Mouse (Mus musculus): ENCODE results near the gene Relt. TPM values are rescaled to one million over a fixed set of nuclear protein-coding genes. Genes with fewer than 3 reads are reported as not detected.

Gene Relt
- polyA plus RNA-seq, 1 experiment: 12.4 TPM

DNA sequence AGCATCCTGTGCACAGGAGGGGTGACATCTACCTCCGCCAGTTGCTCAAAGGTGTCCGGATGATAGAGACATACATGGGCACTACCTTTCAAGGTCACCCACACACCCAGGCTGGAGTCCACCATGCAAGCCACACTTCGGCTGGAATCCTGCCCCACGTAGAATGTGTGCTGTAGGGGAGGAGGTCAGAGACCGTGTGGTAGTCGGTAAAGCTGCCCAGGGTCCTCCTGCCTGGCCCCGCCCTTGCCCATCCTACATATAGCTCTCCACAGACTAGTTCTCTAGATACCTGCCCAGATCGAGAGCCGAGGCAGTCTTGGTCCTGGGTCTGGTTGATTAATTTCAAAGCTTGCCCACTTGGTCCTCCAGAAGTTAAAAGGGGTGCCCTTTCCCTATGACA lies 13.5 kb upstream of the Relt start:
- no peak for DNase-seq (ENCODE audit: extremely low spot score in 1 of 2, low spot score in 1 of 2)

DNA sequence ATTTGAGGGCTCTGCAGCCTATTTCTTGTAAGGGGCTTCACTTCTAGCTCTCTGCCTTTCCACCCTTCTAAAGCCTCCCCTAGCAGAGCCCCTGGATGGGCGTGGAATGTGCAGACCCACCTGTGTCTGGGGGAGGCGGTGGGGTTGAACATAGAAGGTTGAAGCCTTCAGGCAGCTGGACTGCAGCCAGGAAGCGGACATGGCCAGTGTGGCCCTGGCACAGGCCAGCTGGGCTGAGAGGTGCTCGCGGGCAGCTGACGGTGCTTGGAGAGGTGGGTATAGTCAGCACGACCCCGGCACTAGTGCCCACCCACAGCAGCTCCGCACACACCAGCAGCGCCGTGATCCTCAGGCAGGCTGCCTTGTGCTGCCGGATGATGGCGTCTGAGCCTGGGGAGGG lies 13.0 kb upstream of the Relt start:
- no peak for DNase-seq (ENCODE audit: extremely low spot score in 1 of 2, low spot score in 1 of 2)

DNA sequence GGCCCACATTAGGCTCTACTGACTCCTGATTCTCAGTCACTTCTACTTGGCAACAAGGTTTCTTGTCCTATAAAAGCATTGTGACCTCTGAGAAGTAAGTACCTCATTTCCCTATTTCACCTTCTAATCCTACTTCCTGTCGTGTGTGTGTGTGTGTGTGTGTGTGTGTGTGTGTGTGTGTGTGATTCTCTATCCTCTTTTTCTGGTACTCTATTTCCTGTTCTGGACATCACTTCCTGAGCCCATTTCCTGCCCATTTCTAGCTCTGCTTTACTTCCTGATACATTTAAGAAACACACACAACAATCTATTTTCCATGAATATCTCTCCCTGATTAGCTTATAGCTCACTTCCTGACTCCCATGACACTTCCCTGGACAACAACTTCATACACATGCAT lies 12.6 kb upstream of the Relt start:
- no peak for DNase-seq (ENCODE audit: extremely low spot score in 1 of 2, low spot score in 1 of 2)

DNA sequence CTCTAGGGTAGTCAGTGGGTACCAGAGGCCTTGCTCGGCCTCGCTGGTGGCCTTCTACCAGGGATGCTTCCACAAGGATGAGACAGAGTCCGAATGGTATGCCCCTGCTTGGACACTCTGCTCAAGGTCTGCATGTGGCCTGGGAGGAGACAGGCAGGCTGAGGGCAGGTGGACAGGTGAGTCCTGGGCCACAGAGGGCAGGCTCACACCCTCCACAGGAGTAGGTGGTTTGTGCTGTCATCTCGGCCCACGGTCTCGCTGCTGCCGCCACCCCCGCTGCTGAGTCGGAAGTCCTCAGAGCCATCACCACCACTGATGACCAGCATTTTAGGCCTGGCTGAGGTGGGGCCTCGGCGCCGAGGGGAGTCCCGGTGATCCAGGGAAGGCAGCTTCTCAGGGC lies 10.0 kb upstream of the Relt start:
- no peak for DNase-seq (ENCODE audit: extremely low spot score in 1 of 2, low spot score in 1 of 2)

DNA sequence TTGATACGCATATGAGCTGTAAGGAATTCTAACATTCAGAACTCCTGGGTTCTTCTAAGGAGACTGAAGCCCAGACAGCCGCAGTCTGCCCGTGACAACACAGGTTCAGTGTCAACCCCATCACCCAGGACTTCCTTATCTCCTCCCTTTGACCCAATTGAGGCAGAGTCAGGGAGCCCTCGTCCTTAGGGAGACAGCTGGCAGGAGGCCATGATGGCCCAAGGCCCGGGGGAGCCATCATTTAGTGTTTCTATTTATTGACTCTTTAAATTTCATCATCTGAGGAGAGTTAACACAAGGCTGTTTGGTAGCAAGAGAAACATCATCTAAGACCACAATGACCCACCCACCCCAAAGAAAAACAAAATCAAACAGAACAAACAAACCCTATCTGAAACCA lies 8.6 kb upstream of the Relt start:
- DNase-seq (ENCODE audit: extremely low spot score in 1 of 2, low spot score in 1 of 2): no peak

DNA sequence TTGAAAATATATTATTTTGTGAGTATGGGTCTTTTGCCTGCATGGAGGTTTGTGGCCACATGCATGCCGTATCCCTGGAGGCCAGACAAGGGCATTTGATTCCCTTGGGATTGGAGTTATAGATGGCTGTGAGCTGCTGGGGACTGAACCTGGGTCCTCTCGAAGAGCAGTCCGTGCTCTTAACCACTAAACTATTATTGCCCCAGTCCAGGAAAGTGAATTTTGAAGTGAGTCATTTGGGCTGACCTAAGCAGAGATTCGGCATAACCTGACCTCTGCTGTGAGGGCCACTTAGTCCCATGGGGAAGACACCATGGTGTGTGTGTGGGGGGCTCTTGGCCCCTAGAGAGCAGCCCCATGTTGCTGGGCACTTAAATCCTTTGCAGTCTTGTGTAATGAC lies 8.1 kb upstream of the Relt start:
- DNase-seq (ENCODE audit: extremely low spot score in 1 of 2, low spot score in 1 of 2): no peak

DNA sequence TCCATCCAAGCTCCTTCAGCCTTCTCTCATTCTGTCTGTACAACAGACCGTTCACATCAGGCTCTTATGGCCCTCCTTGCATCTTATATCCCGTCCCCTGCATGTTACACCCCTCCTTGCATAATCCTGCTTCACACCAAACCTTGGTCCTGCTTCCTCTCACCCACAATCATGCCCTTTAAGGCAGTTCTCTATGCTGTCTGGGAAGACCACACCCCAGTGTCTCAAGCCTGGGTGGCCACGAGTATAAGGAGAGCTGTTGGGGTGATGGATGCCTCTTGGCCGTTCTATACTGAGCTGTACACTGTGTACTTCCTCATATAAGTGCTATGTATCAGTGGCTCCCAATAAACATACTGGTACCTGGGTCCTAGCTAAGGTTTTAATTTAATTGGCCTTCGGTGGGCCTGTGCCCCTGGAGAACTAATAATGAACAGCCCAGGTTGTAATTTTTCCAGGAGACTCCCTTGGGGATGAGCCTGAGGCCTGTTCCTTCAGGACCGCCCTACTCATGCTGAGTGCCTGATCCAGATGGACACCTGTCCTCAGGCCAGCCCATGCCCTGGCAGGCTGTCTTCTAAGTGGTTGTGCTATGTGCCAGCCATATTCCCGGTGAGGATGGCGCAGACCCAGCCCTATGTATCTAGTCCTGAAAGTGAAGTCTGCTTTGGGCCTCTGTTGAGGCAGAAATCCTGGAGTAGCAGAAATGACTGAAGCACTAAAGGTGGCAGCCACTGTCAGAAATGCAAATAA lies 6.8 kb upstream of the Relt start:
- DNase-seq (ENCODE audit: extremely low spot score in 1 of 2, low spot score in 1 of 2): no peak

DNA sequence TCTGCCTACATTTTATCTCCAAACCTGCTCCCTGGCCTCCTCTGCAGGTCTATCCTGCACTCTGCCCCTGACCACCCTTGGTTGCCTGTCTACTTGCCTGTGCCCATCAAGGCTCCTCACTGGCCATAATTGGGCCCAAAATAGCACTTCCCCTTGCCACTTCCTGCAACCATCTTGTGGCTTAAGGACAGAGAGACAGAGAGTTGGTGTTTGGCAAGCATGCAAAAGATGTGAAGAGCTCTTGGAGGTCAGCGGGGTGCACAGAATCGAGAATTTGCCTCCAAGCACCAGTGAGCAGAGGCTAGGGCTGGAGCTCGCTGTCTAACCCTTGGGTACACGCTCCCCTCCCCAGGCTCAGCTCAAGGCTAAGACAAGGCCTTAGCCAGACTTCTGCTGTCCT lies 5.3 kb upstream of the Relt start:
- no peak for DNase-seq (ENCODE audit: extremely low spot score in 1 of 2, low spot score in 1 of 2)

DNA sequence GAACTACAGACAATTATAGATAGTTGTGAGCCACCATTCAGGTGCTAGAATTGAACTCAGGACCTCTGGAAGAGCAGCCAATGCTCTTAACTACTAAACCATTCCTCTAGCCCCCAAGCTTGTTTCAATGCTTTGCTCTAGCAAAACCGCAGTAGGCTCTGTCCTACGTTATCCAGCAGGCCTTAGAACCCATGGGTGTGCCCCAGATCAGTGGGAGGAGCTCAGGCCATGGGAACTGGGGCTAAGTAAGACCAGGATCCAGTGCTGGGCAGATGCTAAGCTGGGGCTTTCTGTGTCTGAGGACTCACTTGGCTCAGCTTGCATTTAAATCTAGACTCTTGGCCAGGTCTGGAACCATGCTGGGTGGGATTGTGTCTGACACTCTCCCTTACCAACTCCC lies 4.3 kb upstream of the Relt start:
- no peak for DNase-seq (ENCODE audit: extremely low spot score in 1 of 2, low spot score in 1 of 2)

DNA sequence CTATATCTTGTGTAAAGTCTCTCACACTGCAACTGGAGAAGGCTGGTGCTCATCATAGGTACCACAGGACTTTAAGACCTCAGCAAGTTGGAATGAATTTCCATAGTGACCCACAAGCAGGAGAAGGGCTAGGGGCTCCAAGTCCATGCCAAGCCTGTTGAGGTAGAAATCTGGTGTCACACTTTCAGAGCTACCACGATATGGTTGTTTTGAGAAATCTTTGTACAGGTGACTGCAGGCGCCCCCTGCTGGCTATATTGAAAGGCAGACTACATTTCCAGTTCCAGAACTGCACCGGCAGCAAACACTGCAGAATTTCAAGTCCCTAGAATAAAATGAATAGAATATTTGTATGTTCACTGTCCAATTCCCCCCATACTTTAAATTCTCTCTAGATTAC lies 3.4 kb upstream of the Relt start:
- peak; percentile 58 to 89 for DNase-seq (ENCODE audit: extremely low spot score in 1 of 2, low spot score in 1 of 2)

DNA sequence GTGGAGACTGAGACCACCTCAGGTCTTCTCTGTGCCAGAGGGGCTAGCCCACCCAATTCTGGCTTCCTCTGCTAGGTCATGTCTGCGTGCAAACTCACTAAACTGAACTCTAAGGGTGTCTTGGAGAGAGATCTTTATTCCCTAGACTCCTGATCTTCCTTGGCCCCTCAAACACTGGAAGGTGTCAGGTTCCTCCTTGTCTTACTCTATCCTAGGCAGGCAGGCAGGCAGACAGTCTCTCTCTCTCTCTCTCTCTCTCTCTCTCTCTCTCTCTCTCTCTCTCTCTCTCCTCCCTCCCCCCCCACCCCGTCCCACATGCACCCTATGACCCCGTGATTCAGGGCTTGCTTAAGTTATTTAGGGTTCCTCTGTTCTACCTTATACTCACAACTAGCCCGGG lies 893 bp downstream of the Relt start:
- DNase-seq (ENCODE audit: extremely low spot score in 1 of 2, low spot score in 1 of 2): no peak

DNA sequence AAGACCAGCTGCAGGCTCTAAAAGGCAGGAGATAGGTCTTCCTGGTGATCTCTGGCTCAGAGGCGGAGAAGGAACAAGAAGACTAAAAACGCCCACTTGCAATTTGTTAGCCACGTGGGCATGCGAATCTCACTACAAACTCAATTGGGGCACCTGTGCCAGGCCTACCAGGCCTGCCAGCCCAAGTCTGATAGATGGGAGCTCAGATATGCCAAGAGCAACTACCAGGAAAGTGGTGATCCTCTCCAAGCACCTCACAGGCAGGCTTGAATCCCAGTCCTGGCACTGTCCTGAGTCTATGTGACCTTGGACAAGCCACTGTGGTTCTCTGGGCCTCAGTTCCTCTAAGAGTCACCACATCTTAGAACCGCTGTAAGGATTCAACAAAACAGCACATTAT lies 2.0 kb downstream of the Relt start:
- DNase-seq (ENCODE audit: extremely low spot score in 1 of 2, low spot score in 1 of 2): no peak

DNA sequence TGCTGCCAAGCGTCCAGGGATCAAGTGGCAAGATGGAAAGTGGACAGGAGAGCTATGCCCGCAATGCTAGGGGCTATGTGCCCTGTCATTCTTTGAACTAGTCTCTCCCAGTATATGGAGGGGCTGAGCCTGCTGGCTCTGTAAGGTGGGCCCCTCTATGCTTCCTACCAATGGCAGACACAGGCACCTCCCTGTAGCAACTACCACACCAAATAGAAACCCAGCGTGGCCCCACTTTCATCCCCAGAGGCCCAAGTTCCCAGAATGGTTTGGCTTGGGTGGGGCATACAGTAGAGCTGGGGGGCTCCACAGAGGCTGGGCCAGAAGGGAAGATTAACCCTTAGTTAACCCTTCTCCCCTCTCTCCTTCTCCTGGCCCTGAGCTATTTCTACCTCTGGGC lies 2.8 kb downstream of the Relt start:
- DNase-seq (ENCODE audit: extremely low spot score in 1 of 2, low spot score in 1 of 2): no peak

DNA sequence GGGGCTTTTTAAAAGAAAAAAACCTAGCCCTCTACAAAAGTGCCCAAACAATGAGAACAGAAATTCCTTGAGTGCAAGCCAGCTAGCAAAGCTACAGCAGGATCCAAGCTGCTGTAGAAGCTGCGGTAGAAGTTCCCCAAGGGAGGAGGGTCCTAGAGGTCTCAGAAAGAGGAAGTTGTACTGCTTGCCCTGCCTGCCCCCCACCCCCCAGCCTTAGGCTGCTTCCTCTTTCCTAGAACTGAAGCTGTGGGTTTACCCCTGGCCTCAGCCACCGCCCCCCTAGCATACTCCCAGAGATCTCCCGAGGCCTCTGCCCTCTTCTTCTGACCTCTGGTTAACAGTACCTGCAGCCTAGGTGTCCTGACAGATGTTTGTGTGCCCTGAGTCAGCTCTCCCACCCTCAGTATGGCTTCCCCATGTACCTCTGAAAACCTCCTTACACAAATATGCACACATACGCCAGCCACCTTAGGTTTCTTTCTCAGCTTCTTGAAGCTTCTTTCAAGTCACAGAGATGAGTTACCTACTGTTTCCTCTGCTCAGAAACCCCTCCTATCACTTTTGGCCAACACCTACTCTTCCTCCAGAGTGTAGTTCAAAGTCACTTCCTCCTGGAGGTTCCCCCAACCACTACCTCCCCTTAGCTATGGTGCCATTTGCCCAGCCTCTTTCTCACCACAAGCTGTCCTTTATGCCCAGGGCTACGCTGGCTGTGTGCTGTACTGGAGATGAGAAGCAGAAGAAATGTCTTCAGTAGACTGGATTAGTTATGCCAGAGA lies 7.3 kb downstream of the Relt start:
- no peak for DNase-seq (ENCODE audit: extremely low spot score in 1 of 2, low spot score in 1 of 2)

DNA sequence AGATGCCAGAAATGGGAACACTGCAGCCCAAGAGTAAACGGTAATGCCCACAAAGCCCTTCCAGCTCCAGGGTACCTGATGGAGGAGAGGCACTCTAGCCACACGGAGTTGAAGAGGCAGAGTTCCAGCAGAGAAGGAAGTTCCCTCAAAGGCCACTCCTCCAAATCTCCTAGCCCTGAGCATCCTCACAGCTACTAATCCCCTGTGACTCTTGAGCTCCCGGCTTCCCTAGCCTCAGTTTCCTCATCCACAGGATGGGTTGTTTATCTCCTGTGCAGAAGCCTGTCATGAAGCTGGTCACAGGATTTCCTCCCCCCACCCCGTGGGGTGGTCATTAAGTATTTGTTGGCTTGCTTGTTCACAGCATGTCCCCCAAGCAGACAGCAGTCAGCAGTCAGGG lies 7.9 kb downstream of the Relt start:
- DNase-seq (ENCODE audit: extremely low spot score in 1 of 2, low spot score in 1 of 2): no peak

DNA sequence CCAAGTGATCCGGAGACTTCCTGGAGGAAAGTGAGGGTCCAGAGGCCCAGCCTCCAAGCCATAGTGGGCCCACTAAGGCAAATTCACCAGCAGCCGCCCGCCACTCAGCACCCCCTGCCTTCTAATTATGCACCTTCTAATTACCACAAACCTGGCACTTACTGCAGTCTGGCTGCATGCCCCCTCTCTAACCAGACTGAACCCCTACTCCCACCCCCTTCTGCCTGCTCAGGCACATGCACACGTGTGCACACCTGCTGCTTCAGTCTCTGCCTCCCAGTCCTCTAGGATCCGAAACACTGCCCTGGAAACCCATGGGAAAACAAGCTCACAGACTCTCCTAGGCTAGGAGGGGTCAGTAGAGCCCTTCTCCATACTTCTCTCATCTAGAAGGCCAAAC lies 8.4 kb downstream of the Relt start:
- no peak for DNase-seq (ENCODE audit: extremely low spot score in 1 of 2, low spot score in 1 of 2)

DNA sequence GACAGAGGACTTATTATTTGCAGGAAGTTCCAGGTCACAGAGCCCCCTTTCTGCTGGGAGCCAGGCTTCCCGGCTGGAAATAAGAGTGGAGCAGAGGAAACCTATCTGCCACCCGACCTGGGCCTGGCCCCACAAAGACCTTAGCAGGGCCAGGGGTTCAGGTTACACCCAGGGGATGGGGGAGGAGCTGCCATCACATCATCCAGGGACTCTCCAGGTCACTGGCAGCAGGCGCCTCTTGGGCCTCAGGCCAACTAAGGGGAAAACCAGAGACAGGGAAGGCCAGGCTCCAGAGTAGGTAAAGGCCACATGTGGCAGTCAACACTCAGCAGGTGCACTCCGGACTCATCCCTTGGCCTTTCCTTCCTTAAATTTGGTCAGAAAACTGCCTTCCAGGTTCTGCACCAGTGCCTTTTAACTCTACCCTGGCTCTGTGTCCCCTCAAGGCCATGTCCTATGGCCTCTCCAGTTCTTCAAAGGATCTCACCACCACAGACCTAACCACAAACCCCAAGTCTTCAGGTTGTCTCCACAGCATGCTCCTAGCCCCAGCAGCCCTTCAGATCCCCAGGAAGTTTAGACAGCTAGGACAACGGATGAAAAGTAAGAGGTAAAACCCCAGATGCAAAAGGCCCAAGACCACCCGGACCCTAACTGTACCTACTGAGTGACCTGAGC lies 9.0 kb downstream of the Relt start:
- no peak for DNase-seq (ENCODE audit: extremely low spot score in 1 of 2, low spot score in 1 of 2)

DNA sequence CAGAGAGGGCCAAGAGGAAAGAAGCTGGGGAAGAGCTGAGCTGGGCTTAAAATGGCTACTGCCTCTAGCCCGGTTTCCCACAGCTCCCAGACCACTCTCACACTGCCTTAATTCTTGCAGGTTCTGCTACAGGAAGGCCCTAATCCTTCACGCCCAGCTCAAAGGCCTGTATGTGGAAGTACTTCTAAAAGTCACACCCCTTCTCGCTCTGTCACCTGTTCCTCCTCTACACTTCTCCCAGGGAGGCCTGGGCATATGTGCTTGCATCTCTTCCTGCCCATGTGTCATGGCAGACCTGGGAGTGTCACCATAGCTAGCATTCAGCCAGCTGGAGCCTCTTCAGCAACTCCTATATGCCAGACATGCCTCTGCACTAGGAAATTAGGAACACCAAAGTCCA lies 9.8 kb downstream of the Relt start:
- no peak for DNase-seq (ENCODE audit: extremely low spot score in 1 of 2, low spot score in 1 of 2)

DNA sequence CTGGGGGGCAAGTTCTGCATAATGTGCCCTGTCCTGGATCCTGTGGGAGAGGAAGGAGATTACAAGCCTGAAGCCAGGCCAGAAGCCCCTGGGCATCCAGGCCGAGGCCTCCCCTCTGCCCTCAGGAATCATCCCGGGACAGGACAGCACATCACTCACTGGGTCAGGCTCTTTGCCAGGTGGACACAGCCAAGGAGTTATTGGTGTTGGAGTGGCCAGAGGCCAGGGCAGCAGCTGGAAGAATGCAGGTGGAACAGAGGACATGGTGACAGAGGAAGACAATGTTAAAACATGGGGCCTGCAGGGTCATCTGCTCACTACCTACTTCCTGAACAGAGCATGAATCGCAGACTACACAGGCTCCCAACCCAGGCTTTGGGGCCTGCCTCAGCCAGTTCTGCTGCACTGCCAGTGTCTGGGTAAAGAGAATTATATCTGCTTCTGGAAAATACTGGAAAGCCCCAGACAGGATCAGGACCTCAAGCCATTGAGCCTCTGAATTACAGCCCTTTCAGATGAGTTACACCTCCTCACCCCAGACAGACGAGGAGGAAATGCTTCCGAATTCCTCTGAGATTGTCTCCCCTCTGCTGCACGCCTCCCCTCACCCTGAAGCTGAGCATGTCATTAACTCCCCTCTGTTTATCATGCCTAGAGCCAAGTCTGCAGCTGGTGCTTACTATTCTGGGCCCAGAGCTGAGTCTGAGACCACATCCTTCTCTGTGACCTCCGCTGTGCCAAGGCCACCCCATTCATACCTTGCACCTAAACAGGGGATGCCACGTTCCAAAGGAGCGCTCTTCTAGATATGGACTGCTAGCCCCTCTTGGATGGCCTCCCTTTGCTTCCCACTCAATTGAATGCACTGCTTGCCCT lies 11.5 kb downstream of the Relt start:
- DNase-seq (ENCODE audit: extremely low spot score in 1 of 2, low spot score in 1 of 2): no peak

DNA sequence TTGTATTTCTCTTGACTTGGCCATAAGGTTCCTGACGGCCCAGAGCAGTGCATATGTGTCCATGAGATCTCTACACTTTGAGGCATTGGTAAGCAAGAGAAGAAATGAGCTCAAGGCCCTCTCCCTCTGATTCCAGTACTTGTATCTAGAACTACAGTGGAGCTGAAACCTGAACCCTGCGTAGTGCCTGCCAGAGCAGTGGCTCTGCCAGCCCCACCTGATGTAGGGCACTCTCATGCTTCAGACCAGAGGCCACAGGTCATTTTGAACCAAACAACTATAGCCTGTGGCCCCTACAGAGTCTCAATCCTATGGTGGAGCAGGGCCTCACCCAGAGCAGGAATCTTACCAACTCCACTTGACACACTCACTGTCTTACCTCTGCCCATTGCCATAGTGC lies 13.7 kb downstream of the Relt start:
- no peak for DNase-seq (ENCODE audit: extremely low spot score in 1 of 2, low spot score in 1 of 2)

DNA sequence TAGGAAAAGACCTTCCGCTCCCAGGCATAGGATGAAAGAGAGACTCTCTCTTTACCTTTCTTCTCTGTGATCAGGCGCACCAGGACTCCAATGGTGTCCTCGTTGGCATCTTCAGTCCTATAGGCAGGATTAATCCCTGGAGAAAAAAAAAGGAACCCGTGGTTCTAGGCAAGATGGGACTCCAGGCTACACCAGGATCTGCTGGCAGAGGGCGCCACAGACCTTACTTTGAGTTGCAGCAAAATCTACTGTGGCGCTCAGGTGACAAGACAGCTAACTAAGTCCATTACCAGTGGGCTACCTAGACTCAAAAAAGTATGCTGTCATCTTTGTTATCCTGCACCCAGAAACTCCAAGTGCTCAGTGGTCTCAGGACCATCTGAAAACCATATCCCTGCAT lies 14.5 kb downstream of the Relt start:
- DNase-seq (ENCODE audit: extremely low spot score in 1 of 2, low spot score in 1 of 2): peak in 1 of 2 experiments; percentile 90
